Mouse (Mus musculus) bone marrow, adult 2 months (tissue): ENCODE measurements at regions not wholly inside any gene's neighbourhood (a gene's known extent, or its start where the extent isn't known, plus 50 kb on each side); places are given as distances from the start of the nearest gene placed in this dataset.

Experiments used
- CTCF ChIP-seq: fragments of 200-500 bp; IDR thresholded peaks from 2 replicates; pipeline ENCODE4 v1.5.1; 2011; ENCODE audit warnings: low read length, control low read depth; ENCODE audit not compliant: control insufficient read depth, insufficient read depth
- POLR2A ChIP-seq: fragments of 200-500 bp; IDR thresholded peaks from 2 replicates; pipeline ENCODE4 v1.6.1; 2011; ENCODE audit warnings: low read depth, mild to moderate bottlenecking, control low read depth, low read length, borderline replicate concordance; ENCODE audit not compliant: control insufficient read depth

DNA sequence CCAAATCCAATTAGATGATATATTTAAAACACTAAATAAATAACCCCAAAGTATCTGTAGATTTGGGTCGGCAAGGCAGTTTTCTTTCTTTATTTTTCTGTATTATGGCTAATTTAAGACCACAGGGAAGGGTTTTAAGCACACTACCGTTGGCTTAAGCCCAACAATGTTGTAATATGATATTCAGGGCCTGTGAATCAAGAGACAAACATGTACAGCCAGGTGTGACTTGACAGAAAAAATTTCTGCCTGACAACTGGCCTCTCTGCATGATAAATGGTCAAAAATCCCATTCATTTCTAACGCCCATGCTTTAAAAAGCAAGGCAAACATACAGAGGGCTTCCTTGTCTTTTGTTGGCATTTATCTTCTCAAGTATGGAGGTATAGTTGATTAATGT, 213.5 kb downstream of the Mtx2 start:
- TF ChIP-seq POLR2A (no peak), CTCF (no peak)
